Mouse (Mus musculus): ENCODE measurements at regions not wholly inside any gene's neighbourhood (a gene's known extent, or its start where the extent isn't known, plus 50 kb on each side); places are given as distances from the start of the nearest gene placed in this dataset.
"Not testable (repeated sequence)": the region's sequence is repeated elsewhere in the genome, so short reads cannot be mapped to it uniquely, and the experiment has no call there.

DNA sequence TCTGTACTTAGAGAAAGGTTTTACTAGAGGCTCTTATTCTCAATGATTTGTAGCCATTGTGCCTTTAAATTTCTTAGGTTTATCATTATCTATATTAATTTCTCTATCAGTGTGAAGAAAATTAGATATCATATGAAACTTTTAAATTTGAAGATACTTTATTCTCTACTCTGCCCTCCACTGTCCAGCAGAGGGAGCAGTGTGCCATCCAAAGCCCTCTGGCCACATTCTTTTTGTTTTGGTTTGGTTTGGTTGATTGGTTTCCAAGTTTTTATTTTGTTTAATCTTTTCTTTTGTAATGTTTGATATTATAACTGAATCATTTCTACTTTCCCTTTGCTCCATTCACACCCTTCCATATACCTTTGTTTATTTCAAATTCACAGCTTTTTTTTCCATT, 129.4 kb upstream of the Kcnj3 start:
- Histone ChIP-seq H3K27ac (no peak overlapping the region), H3K4me1 (replicated peaks) (no peaks in the 10 kb centered on the region), H3K4me2 (replicated peaks) (no peak overlapping the region), H3K27me3 (no peaks in the 10 kb centered on the region), H3K9me3 (no peaks in the 10 kb centered on the region), H3K4me3 (replicated peaks) (no peak overlapping the region), H3K9ac (replicated peaks) (no peak overlapping the region), H3K36me3 (no peaks in the 10 kb centered on the region)
- no peak for ATAC-seq

DNA sequence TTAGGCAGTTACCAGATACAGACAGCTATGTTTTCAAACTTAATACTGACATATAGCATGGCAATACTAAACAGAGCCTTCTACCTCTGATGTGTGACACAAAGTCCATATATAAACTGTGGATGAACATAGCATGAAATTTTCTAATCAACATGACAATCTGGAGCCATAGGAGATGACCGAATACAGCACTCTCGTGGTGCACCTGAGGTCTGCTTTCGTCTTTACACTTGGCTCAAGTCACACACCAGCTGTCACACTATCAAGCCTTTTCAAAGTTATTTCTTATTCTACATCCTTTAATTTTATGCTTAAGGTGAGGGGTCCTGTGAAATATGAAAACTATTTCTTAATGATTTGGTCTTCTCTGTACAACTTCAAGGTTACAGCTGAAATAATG, 120.1 kb upstream of the Kcnj3 start:
- Histone ChIP-seq H3K9me3 (no peaks in the 10 kb centered on the region), H3K4me2 (replicated peaks) (no peak overlapping the region), H3K36me3 (no peaks in the 10 kb centered on the region), H3K27me3 (no peaks in the 10 kb centered on the region), H3K4me1 (replicated peaks) (no peaks in the 10 kb centered on the region), H3K27ac (no peak overlapping the region), H3K9ac (replicated peaks) (no peak overlapping the region), H3K4me3 (replicated peaks) (no peak overlapping the region)
- WGBS: 77% methylated on average over 3 of the region's 3 CpGs
- no peak for ATAC-seq

DNA sequence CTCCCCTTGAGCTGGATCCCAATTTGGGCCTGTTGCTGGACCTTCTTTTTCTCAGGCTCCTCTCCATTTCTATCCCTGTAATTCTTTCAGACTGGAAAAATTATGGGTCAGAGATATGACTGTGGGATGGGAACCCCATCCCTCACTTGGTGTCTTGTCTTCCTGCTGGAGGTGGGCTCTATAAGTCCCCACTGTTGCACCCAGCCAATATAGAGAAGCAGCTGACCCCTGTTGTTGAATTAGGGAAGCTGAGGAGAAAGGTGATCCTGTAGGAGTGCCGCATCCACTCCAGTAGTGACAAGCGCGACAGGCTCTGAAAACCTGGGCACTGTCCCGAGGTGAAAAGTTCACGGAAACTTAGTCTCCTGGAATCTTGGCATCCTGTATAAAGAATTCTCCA, 81.7 kb upstream of the Kcnj3 start:
- WGBS: 91% methylated on average over 5 of the region's 5 CpGs
- ATAC-seq; H3K9ac ChIP-seq (replicated peaks); H3K9me3 ChIP-seq; H3K27ac ChIP-seq; H3K36me3 ChIP-seq; H3K27me3 ChIP-seq; H3K4me1 ChIP-seq (replicated peaks); H3K4me3 ChIP-seq (replicated peaks); H3K4me2 ChIP-seq (replicated peaks): not testable (repeated sequence)
